ENCODE assay signal across 25 mouse cellular contexts in the genomic region with DNA sequence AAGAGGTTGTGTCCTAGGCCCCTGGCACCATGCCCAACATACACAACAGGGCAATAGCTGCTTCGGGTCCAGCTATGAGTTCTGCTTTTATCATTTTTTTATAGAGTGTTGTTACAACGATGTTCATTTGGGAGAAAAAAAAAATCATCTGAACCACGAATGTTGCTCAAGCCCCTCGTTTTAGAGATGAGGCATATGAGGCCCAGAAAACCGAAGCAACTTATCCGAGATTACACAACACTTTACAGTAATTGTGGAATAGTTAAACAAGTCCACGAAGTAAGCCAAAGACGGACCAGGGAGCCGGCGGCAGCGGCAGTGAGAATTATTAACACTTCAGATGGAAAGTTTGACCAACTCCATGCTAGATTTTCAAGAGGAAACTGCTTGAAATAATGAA. TPM values are rescaled to one million over a fixed set of nuclear protein-coding genes. Genes with fewer than 3 reads are reported as not detected.
A peak's percentile ranks its signal among the peaks of the same experiment; 100 is the strongest.
DNase-seq lines count a peak whose midpoint lies in the region; ATAC-seq lines count a peak whose summit lies in the region.
"Had no signal": no experiment of that assay in that cellular context is flagged by ENCODE, and none has a peak within 500 bp of the region (broad histone marks: within the 10 kb centered on the region; RNA-seq: fewer than 3 reads in every experiment).

No protein-coding gene starts in this region.

- no peak overlapping the region for H3K4me3 ChIP-seq in lung, embryonic 15.5 days
- no peak overlapping the region for H3K4me3 ChIP-seq in midbrain, embryonic 11.5 days (ENCODE audit: low read depth, low read length)
- H3K4me3 ChIP-seq in midbrain, embryonic 14.5 days (replicated peaks; ENCODE audit: low read depth, low read length) = no peak overlapping the region
- H3K4me3 ChIP-seq: embryonic facial prominence, embryonic 12.5 days; embryonic facial prominence, embryonic 15.5 days; forebrain, embryonic 15.5 days; heart, adult 2 months; heart, embryonic 10.5 days; heart, embryonic 13.5 days had no signal

- peak overlapping the region; percentile 91 for H3K27ac ChIP-seq in lung, embryonic 15.5 days
- no peak overlapping the region for H3K27ac ChIP-seq in midbrain, embryonic 11.5 days (ENCODE audit: low read depth, low read length)
- H3K27ac ChIP-seq in midbrain, embryonic 14.5 days (replicated peaks; ENCODE audit: low read depth, low read length) = no peak overlapping the region
- H3K27ac ChIP-seq: embryonic facial prominence, embryonic 15.5 days; heart, adult 2 months; heart, embryonic 13.5 days had no signal

- H3K4me2 ChIP-seq in lung, embryonic 15.5 days = no peak overlapping the region
- H3K4me2 ChIP-seq in midbrain, embryonic 11.5 days = no peak overlapping the region
- H3K4me2 ChIP-seq in midbrain, embryonic 14.5 days (ENCODE audit: low read length) = no peak overlapping the region
- H3K4me2 ChIP-seq: embryonic facial prominence, embryonic 12.5 days; embryonic facial prominence, embryonic 15.5 days; forebrain, embryonic 15.5 days; heart, embryonic 13.5 days; hindbrain, embryonic 14.5 days had no signal

- H3K36me3 ChIP-seq in lung, embryonic 15.5 days = no peaks in the 10 kb centered on the region
- no peaks in the 10 kb centered on the region for H3K36me3 ChIP-seq in midbrain, embryonic 11.5 days (ENCODE audit: control insufficient read depth, insufficient read depth, low read length)
- no peaks in the 10 kb centered on the region for H3K36me3 ChIP-seq in midbrain, embryonic 14.5 days (ENCODE audit: control insufficient read depth, insufficient read depth, low read length)
- H3K36me3 ChIP-seq: embryonic facial prominence, embryonic 12.5 days; embryonic facial prominence, embryonic 15.5 days; forebrain, embryonic 15.5 days; heart, embryonic 10.5 days; heart, embryonic 13.5 days had no signal

- no peak for ATAC-seq in lung, embryonic 15.5 days (ENCODE audit: borderline replicate concordance, extremely low read depth, low FRiP score, low TSS enrichment)
- no peak for ATAC-seq in midbrain, embryonic 11.5 days (ENCODE audit: low FRiP score)
- ATAC-seq in midbrain, embryonic 14.5 days (ENCODE audit: low FRiP score, low TSS enrichment) = no peak
- peak; percentile 30; the same call in 1 of the 2 replicates for ATAC-seq in megakaryocyte, adult 5-6 weeks (ENCODE audit: poor library complexity, severe bottlenecking)
- ATAC-seq: CD4-positive, CD25-positive, alpha-beta regulatory T cell, adult 4 months had no signal

- H3K9ac ChIP-seq in lung, embryonic 15.5 days = no peak overlapping the region
- no peak overlapping the region for H3K9ac ChIP-seq in midbrain, embryonic 11.5 days (ENCODE audit: low read length)
- H3K9ac ChIP-seq in midbrain, embryonic 14.5 days (replicated peaks; ENCODE audit: low read length) = no peak overlapping the region
- H3K9ac ChIP-seq: embryonic facial prominence, embryonic 12.5 days; embryonic facial prominence, embryonic 15.5 days; forebrain, embryonic 15.5 days; heart, embryonic 13.5 days; hindbrain, embryonic 14.5 days had no signal

- H3K9me3 ChIP-seq in lung, embryonic 15.5 days = no peaks in the 10 kb centered on the region
- no peaks in the 10 kb centered on the region for H3K9me3 ChIP-seq in midbrain, embryonic 11.5 days (ENCODE audit: control insufficient read depth, low read length)
- no peaks in the 10 kb centered on the region for H3K9me3 ChIP-seq in midbrain, embryonic 14.5 days (ENCODE audit: control insufficient read depth, low read length)
- H3K9me3 ChIP-seq: embryonic facial prominence, embryonic 12.5 days; embryonic facial prominence, embryonic 15.5 days; forebrain, embryonic 15.5 days; heart, embryonic 10.5 days had no signal

- no peak for DNase-seq in lung, postnatal 4 days
- peak; percentile 26 for DNase-seq in midbrain, embryonic 11.5 days (ENCODE audit: low spot score, missing footprints)
- DNase-seq in midbrain, embryonic 14.5 days = no peak
- no peak for DNase-seq in urinary bladder, adult 2 months (ENCODE audit: low spot score)
- DNase-seq: adrenal gland, adult 2 months; adrenal gland, postnatal 14 days; cerebellum, adult 11 months; cerebellum, adult 2 months; cerebellum, adult 9-11 months; cerebellum, postnatal 25 days; gastrocnemius, postnatal 25 days; heart, adult 2 months; heart, postnatal 14 days; heart, postnatal 4 days had no signal

- peaks cover 19% of the 10 kb centered on the region for H3K4me1 ChIP-seq in lung, embryonic 15.5 days
- no peaks in the 10 kb centered on the region for H3K4me1 ChIP-seq in midbrain, embryonic 11.5 days (ENCODE audit: control insufficient read depth, insufficient read depth, low read length)
- H3K4me1 ChIP-seq in midbrain, embryonic 14.5 days (ENCODE audit: control insufficient read depth, insufficient read depth, low read length) = 0 out of 2 replicates have a peak, but pooled peaks cover 7% of the 10 kb centered on the region

- 62% methylated on average over 11 of the region's 11 CpGs for WGBS in lung, embryonic 15.5 days
- 95% methylated on average over 11 of the region's 11 CpGs for WGBS in midbrain, embryonic 11.5 days
- 96% methylated on average over 11 of the region's 11 CpGs for WGBS in midbrain, embryonic 14.5 days

- no peaks in the 10 kb centered on the region for H3K27me3 ChIP-seq in lung, embryonic 15.5 days
- no peaks in the 10 kb centered on the region for H3K27me3 ChIP-seq in midbrain, embryonic 11.5 days (ENCODE audit: control insufficient read depth, insufficient read depth, low read length)
- H3K27me3 ChIP-seq in midbrain, embryonic 14.5 days (ENCODE audit: control insufficient read depth, insufficient read depth, low read length) = no peaks in the 10 kb centered on the region
- H3K27me3 ChIP-seq: embryonic facial prominence, embryonic 12.5 days; embryonic facial prominence, embryonic 15.5 days; forebrain, embryonic 15.5 days; heart, embryonic 13.5 days had no signal

RNA-seq across cellular contexts. Expression of gene Ptgfrn, which starts 7.7 kb away (rescaled TPM):
- polyA plus RNA-seq in lung, embryonic 15.5 days (2015; fragmentation: Nextera tagmentation; extraction: Ambion mirVana) = 5.0 and 5.5 TPM in 2 replicates
- polyA plus RNA-seq in midbrain, embryonic 11.5 days (2014; fragmentation: Nextera tagmentation; extraction: Ambion mirVana) = 2.3 and 2.6 TPM in 2 replicates
- polyA plus RNA-seq in midbrain, embryonic 14.5 days (2014; fragmentation: Nextera tagmentation; extraction: Ambion mirVana) = 4.0 and 4.2 TPM in 2 replicates
- 1.0 and 1.2 TPM in 2 replicates for total RNA-seq in megakaryocyte, adult 5-6 weeks (2015)
- 0.98 and 1.8 TPM in 2 replicates for total RNA-seq in megakaryocyte, adult 5-6 weeks (2017)
- polyA plus RNA-seq in urinary bladder, adult 2 months (2012; rRNA removed) = 31.0 and 62.3 TPM in 2 replicates
- total RNA-seq: common myeloid progenitor, adult 5-6 weeks; MEL had no signal
